Mouse (Mus musculus): ENCODE results near the gene Mfn1. TPM values are rescaled to one million over a fixed set of nuclear protein-coding genes. Genes with fewer than 3 reads are reported as not detected.

Mfn1 gene
- polyA plus RNA-seq, 1 experiment: 57.0 TPM

- Histone ChIP-seq H3K27ac (ENCODE audit: insufficient read depth, low read length) (no peak overlapping the region), H3K4me1 (ENCODE audit: control insufficient read depth, insufficient read depth, low read length) (no peaks in the 10 kb centered on the region), H3K36me3 (ENCODE audit: control insufficient read depth, insufficient read depth, low read length, poor library complexity, severe bottlenecking) (no peaks in the 10 kb centered on the region), H3K9ac (ENCODE audit: low read depth, poor library complexity, severe bottlenecking) (no peak overlapping the region), H3K4me3 (ENCODE audit: low read depth, low read length) (no peak overlapping the region), H3K27me3 (ENCODE audit: control insufficient read depth, insufficient read depth, low read length, poor library complexity, severe bottlenecking) (no peaks in the 10 kb centered on the region), H3K9me3 (replicated peaks; ENCODE audit: control insufficient read depth, insufficient read depth, low read length, poor library complexity, severe bottlenecking) (no peaks in the 10 kb centered on the region)
- TF ChIP-seq CTCF (IDR thresholded peaks at IDR 0.05; ENCODE audit: low read depth, low read length): no peak
- TF ChIP-seq POLR2A (IDR thresholded peaks at IDR 0.05; ENCODE audit: insufficient read depth, low read length): no peak
- no peak for TF ChIP-seq EP300 (IDR thresholded peaks at IDR 0.05; ENCODE audit: insufficient read depth, low read depth, low read length)
Observed at GRCm38 (mm10) chr3:32490928-32491315, 38.3 kb upstream of the Mfn1 start.

GRCm38 (mm10) chr3:32492097-32493090 lies 36.9 kb upstream of the Mfn1 start, which contains the start of gene Kcnmb3:
Gene Kcnmb3, minus strand, starts transcription at chr3:32492231.
- no peaks in the 10 kb centered on the region for H3K9me3 ChIP-seq (replicated peaks; ENCODE audit: control insufficient read depth, insufficient read depth, low read length, poor library complexity, severe bottlenecking)
- H3K4me3 ChIP-seq (ENCODE audit: low read depth, low read length): no peak within 1 kb of the TSS
- no peaks in the 10 kb centered on the region for H3K4me1 ChIP-seq (ENCODE audit: control insufficient read depth, insufficient read depth, low read length)

GRCm38 (mm10) chr3:32494387-32495087 lies 34.7 kb upstream of the Mfn1 start:
- Histone ChIP-seq H3K9me3 (replicated peaks; ENCODE audit: control insufficient read depth, insufficient read depth, low read length, poor library complexity, severe bottlenecking) (no peaks in the 10 kb centered on the region), H3K27me3 (ENCODE audit: control insufficient read depth, insufficient read depth, low read length, poor library complexity, severe bottlenecking) (no peaks in the 10 kb centered on the region), H3K9ac (ENCODE audit: low read depth, poor library complexity, severe bottlenecking) (no peak overlapping the region), H3K36me3 (ENCODE audit: control insufficient read depth, insufficient read depth, low read length, poor library complexity, severe bottlenecking) (no peaks in the 10 kb centered on the region), H3K4me1 (ENCODE audit: control insufficient read depth, insufficient read depth, low read length) (no peaks in the 10 kb centered on the region), H3K27ac (ENCODE audit: insufficient read depth, low read length) (no peak overlapping the region), H3K4me3 (ENCODE audit: low read depth, low read length) (no peak overlapping the region)
- TF ChIP-seq POLR2A (IDR thresholded peaks at IDR 0.05; ENCODE audit: insufficient read depth, low read length) (no peak), CTCF (IDR thresholded peaks at IDR 0.05; ENCODE audit: low read depth, low read length) (no peak), EP300 (IDR thresholded peaks at IDR 0.05; ENCODE audit: insufficient read depth, low read depth, low read length) (no peak)

More at GRCm38 (mm10) chr3:32492097-32493090, 36.9 kb upstream of the Mfn1 start, which contains the start of gene Kcnmb3:
- Histone ChIP-seq H3K36me3 (ENCODE audit: control insufficient read depth, insufficient read depth, low read length, poor library complexity, severe bottlenecking) (no peaks in the 10 kb centered on the region), H3K27ac (ENCODE audit: insufficient read depth, low read length) (no peak within 1 kb of the TSS), H3K27me3 (ENCODE audit: control insufficient read depth, insufficient read depth, low read length, poor library complexity, severe bottlenecking) (no peaks in the 10 kb centered on the region), H3K9ac (ENCODE audit: low read depth, poor library complexity, severe bottlenecking) (no peak within 1 kb of the TSS)
- TF ChIP-seq CTCF (IDR thresholded peaks at IDR 0.05; ENCODE audit: low read depth, low read length) (no peak), EP300 (IDR thresholded peaks at IDR 0.05; ENCODE audit: insufficient read depth, low read depth, low read length) (no peak)

GRCm38 (mm10) chr3:32495088-32495770 lies 34.0 kb upstream of the Mfn1 start:
- H3K27ac ChIP-seq (ENCODE audit: insufficient read depth, low read length): no peak overlapping the region

GRCm38 (mm10) chr3:32495856-32496710 lies 33.2 kb upstream of the Mfn1 start:
- H3K27ac ChIP-seq (ENCODE audit: insufficient read depth, low read length): no peak overlapping the region
- no peak for TF ChIP-seq POLR2A (IDR thresholded peaks at IDR 0.05; ENCODE audit: insufficient read depth, low read length)
- TF ChIP-seq EP300 (IDR thresholded peaks at IDR 0.05; ENCODE audit: insufficient read depth, low read depth, low read length): no peak
- TF ChIP-seq CTCF (IDR thresholded peaks at IDR 0.05; ENCODE audit: low read depth, low read length): no peak
- no peak overlapping the region for H3K4me3 ChIP-seq (ENCODE audit: low read depth, low read length)
- no peaks in the 10 kb centered on the region for H3K27me3 ChIP-seq (ENCODE audit: control insufficient read depth, insufficient read depth, low read length, poor library complexity, severe bottlenecking)
- no peaks in the 10 kb centered on the region for H3K4me1 ChIP-seq (ENCODE audit: control insufficient read depth, insufficient read depth, low read length)
- H3K9ac ChIP-seq (ENCODE audit: low read depth, poor library complexity, severe bottlenecking): no peak overlapping the region
- no peaks in the 10 kb centered on the region for H3K9me3 ChIP-seq (replicated peaks; ENCODE audit: control insufficient read depth, insufficient read depth, low read length, poor library complexity, severe bottlenecking)
- H3K36me3 ChIP-seq (ENCODE audit: control insufficient read depth, insufficient read depth, low read length, poor library complexity, severe bottlenecking): no peaks in the 10 kb centered on the region

More at GRCm38 (mm10) chr3:32495088-32495770, 34.0 kb upstream of the Mfn1 start:
- TF ChIP-seq EP300 (IDR thresholded peaks at IDR 0.05; ENCODE audit: insufficient read depth, low read depth, low read length): no peak
- TF ChIP-seq POLR2A (IDR thresholded peaks at IDR 0.05; ENCODE audit: insufficient read depth, low read length): no peak
- no peak for TF ChIP-seq CTCF (IDR thresholded peaks at IDR 0.05; ENCODE audit: low read depth, low read length)
- Histone ChIP-seq H3K4me1 (ENCODE audit: control insufficient read depth, insufficient read depth, low read length) (no peaks in the 10 kb centered on the region), H3K36me3 (ENCODE audit: control insufficient read depth, insufficient read depth, low read length, poor library complexity, severe bottlenecking) (no peaks in the 10 kb centered on the region), H3K9me3 (replicated peaks; ENCODE audit: control insufficient read depth, insufficient read depth, low read length, poor library complexity, severe bottlenecking) (no peaks in the 10 kb centered on the region), H3K4me3 (ENCODE audit: low read depth, low read length) (no peak overlapping the region), H3K9ac (ENCODE audit: low read depth, poor library complexity, severe bottlenecking) (no peak overlapping the region), H3K27me3 (ENCODE audit: control insufficient read depth, insufficient read depth, low read length, poor library complexity, severe bottlenecking) (no peaks in the 10 kb centered on the region)

Measured in ES-Bruce4 (cell line).